Mouse (Mus musculus): Measurements from ENCODE around the gene Disp1. TPM values are rescaled to one million over a fixed set of nuclear protein-coding genes. Genes with fewer than 3 reads are reported as not detected.

Gene Disp1
- polyA plus RNA-seq, 1 experiment: 5.2 TPM

GRCm38 (mm10) chr1:183102153-183102552 lies 119.2 kb downstream of the Disp1 start:
- no peak for DNase-seq
- Histone ChIP-seq H3K27ac (ENCODE audit: insufficient read depth, low read length) (no peak overlapping the region), H3K4me3 (replicated peaks; ENCODE audit: insufficient read depth, low read depth, low read length) (no peak overlapping the region), H3K4me1 (ENCODE audit: control insufficient read depth, insufficient read depth, low read length) (no peaks in the 10 kb centered on the region; the same call in 1 of the 2 replicates), H3K27me3 (ENCODE audit: control insufficient read depth, insufficient read depth, low read length) (no peaks in the 10 kb centered on the region)
- WGBS: 75% methylated on average over 8 of the region's 8 CpGs
- no peak for TF ChIP-seq POLR2A (IDR thresholded peaks at IDR 0.05; ENCODE audit: borderline replicate concordance, insufficient read depth, low read length)
- no peak for TF ChIP-seq CTCF (IDR thresholded peaks at IDR 0.05; ENCODE audit: borderline replicate concordance, insufficient read depth, low read depth, low read length)

GRCm38 (mm10) chr1:183101371-183101770 lies 120.0 kb downstream of the Disp1 start:
- no peaks in the 10 kb centered on the region; the same call in 1 of the 2 replicates for H3K4me1 ChIP-seq (ENCODE audit: control insufficient read depth, insufficient read depth, low read length)
- DNase-seq: no peak
- WGBS: 69% methylated on average over 3 of the region's 3 CpGs
- H3K27ac ChIP-seq (ENCODE audit: insufficient read depth, low read length): no peak overlapping the region
- H3K27me3 ChIP-seq (ENCODE audit: control insufficient read depth, insufficient read depth, low read length): no peaks in the 10 kb centered on the region
- H3K4me3 ChIP-seq (replicated peaks; ENCODE audit: insufficient read depth, low read depth, low read length): no peak overlapping the region
- TF ChIP-seq POLR2A (IDR thresholded peaks at IDR 0.05; ENCODE audit: borderline replicate concordance, insufficient read depth, low read length): no peak
- no peak for TF ChIP-seq CTCF (IDR thresholded peaks at IDR 0.05; ENCODE audit: borderline replicate concordance, insufficient read depth, low read depth, low read length)

- H3K4me3 ChIP-seq (replicated peaks; ENCODE audit: insufficient read depth, low read depth, low read length): no peak overlapping the region
- no peak overlapping the region for H3K27ac ChIP-seq (ENCODE audit: insufficient read depth, low read length)
- no peak for TF ChIP-seq CTCF (IDR thresholded peaks at IDR 0.05; ENCODE audit: borderline replicate concordance, insufficient read depth, low read depth, low read length)
- H3K27me3 ChIP-seq (ENCODE audit: control insufficient read depth, insufficient read depth, low read length): no peaks in the 10 kb centered on the region
- H3K4me1 ChIP-seq (ENCODE audit: control insufficient read depth, insufficient read depth, low read length): no peaks in the 10 kb centered on the region; the same call in 1 of the 2 replicates
- WGBS: 84% methylated on average over 5 of the region's 5 CpGs
- DNase-seq: no peak
These were observed 121.1 kb downstream of the Disp1 start for GRCm38 (mm10) chr1:183100245-183100644.

DNA sequence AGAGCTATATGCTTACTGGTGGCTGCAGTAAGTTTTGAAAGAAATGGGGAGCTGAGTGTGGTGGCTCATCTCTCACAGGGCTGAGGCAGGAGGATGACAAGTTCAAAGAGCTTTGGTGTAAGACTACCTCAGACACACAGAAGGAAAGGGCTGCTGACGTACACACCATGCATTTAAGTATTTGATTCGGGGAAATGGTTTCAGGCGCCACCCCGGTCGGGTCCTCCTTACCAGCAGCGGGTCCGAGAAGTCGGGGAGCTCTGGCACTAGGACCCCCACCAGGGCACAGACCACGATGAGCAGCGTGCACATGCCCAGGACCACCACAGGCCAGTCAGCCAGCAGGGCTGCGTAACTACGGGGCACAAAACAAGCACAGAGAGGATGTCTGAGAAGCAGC lies 121.6 kb downstream of the Disp1 start:
- Histone ChIP-seq H3K4me3 (replicated peaks; ENCODE audit: insufficient read depth, low read depth, low read length) (no peak overlapping the region), H3K27ac (ENCODE audit: insufficient read depth, low read length) (no peak overlapping the region), H3K4me1 (ENCODE audit: control insufficient read depth, insufficient read depth, low read length) (no peaks in the 10 kb centered on the region; the same call in 1 of the 2 replicates), H3K27me3 (ENCODE audit: control insufficient read depth, insufficient read depth, low read length) (no peaks in the 10 kb centered on the region)
- TF ChIP-seq CTCF (IDR thresholded peaks at IDR 0.05; ENCODE audit: borderline replicate concordance, insufficient read depth, low read depth, low read length) (no peak), POLR2A (IDR thresholded peaks at IDR 0.05; ENCODE audit: borderline replicate concordance, insufficient read depth, low read length) (no peak)
- no peak for DNase-seq
- WGBS: 86% methylated on average over 12 of the region's 12 CpGs

DNA sequence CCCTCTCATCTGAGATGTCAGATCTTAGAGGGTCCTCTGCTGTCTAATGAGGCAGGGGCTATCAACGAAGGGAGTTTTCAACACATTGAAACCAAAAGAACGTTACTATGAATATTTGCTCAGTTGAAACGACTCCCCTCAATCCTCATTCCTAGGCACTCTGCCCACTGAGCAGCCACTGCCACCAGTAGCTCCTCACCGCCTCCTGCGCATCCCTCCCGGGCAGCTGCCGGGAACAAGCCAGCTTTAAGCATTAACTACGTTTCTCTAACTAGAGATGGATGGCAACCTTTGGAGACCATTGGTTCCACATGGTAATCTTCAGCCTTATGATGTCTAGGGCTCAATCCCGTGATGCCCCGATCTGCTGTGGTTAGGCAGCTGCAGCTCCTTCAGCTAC lies 123.7 kb downstream of the Disp1 start:
- Histone ChIP-seq H3K27me3 (ENCODE audit: control insufficient read depth, insufficient read depth, low read length) (no peaks in the 10 kb centered on the region), H3K4me3 (replicated peaks; ENCODE audit: insufficient read depth, low read depth, low read length) (no peak overlapping the region), H3K4me1 (ENCODE audit: control insufficient read depth, insufficient read depth, low read length) (no peaks in the 10 kb centered on the region; the same call in 1 of the 2 replicates), H3K27ac (ENCODE audit: insufficient read depth, low read length) (no peak overlapping the region)
- TF ChIP-seq CTCF (IDR thresholded peaks at IDR 0.05; ENCODE audit: borderline replicate concordance, insufficient read depth, low read depth, low read length) (no peak), POLR2A (IDR thresholded peaks at IDR 0.05; ENCODE audit: borderline replicate concordance, insufficient read depth, low read length) (no peak)
- 73% methylated on average over 10 of the region's 10 CpGs for WGBS
- DNase-seq: no peak

- no peak for TF ChIP-seq CTCF (IDR thresholded peaks at IDR 0.05; ENCODE audit: borderline replicate concordance, insufficient read depth, low read depth, low read length)
- no peak for TF ChIP-seq POLR2A (IDR thresholded peaks at IDR 0.05; ENCODE audit: borderline replicate concordance, insufficient read depth, low read length)
These were observed 125.8 kb downstream of the Disp1 start for GRCm38 (mm10) chr1:183095454-183096088.

DNA sequence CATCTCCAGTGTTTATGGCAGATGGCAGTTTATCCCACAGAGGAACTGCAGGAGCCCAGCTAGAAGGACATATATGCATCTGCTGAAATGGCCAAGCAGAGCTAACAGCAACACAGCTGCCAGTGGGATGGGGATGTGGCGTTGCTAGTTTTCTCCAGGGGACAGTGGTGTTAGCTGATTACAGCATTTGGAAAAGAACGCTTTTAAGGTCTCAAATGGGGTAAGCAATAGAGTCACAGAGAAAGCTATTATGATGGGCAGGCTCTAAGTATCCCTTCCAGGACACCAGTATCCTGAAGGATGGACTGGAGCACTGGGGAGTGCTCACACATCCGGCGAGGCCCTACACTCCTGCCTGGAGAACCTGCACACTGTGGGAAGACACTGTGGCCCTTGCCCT lies 129.0 kb downstream of the Disp1 start:
- H3K27me3 ChIP-seq (ENCODE audit: control insufficient read depth, insufficient read depth, low read length): no peaks in the 10 kb centered on the region
- H3K4me1 ChIP-seq (ENCODE audit: control insufficient read depth, insufficient read depth, low read length): no peaks in the 10 kb centered on the region
- no peak for TF ChIP-seq POLR2A (IDR thresholded peaks at IDR 0.05; ENCODE audit: borderline replicate concordance, insufficient read depth, low read length)
- TF ChIP-seq CTCF (IDR thresholded peaks at IDR 0.05; ENCODE audit: borderline replicate concordance, insufficient read depth, low read depth, low read length): no peak
- H3K27ac ChIP-seq (ENCODE audit: insufficient read depth, low read length): no peak overlapping the region
- no peak for DNase-seq
- WGBS: 77% methylated on average over 4 of the region's 4 CpGs
- H3K4me3 ChIP-seq (replicated peaks; ENCODE audit: insufficient read depth, low read depth, low read length): no peak overlapping the region

More at GRCm38 (mm10) chr1:183095454-183096088, 125.8 kb downstream of the Disp1 start:
- Histone ChIP-seq H3K27me3 (ENCODE audit: control insufficient read depth, insufficient read depth, low read length) (no peaks in the 10 kb centered on the region), H3K27ac (ENCODE audit: insufficient read depth, low read length) (no peak overlapping the region), H3K4me3 (replicated peaks; ENCODE audit: insufficient read depth, low read depth, low read length) (no peak overlapping the region), H3K4me1 (ENCODE audit: control insufficient read depth, insufficient read depth, low read length) (no peaks in the 10 kb centered on the region; the same call in 1 of the 2 replicates)
- 55% methylated on average over 8 of the region's 8 CpGs for WGBS
- no peak for DNase-seq

- DNase-seq: no peak
- 96% methylated on average over 7 of the region's 7 CpGs for WGBS
- H3K27ac ChIP-seq (ENCODE audit: insufficient read depth, low read length): no peak overlapping the region
- H3K4me3 ChIP-seq (replicated peaks; ENCODE audit: insufficient read depth, low read depth, low read length): no peak overlapping the region
- TF ChIP-seq CTCF (IDR thresholded peaks at IDR 0.05; ENCODE audit: borderline replicate concordance, insufficient read depth, low read depth, low read length) (no peak), POLR2A (IDR thresholded peaks at IDR 0.05; ENCODE audit: borderline replicate concordance, insufficient read depth, low read length) (no peak)
- no peaks in the 10 kb centered on the region for H3K4me1 ChIP-seq (ENCODE audit: control insufficient read depth, insufficient read depth, low read length)
- no peaks in the 10 kb centered on the region for H3K27me3 ChIP-seq (ENCODE audit: control insufficient read depth, insufficient read depth, low read length)
These were observed 130.1 kb downstream of the Disp1 start for GRCm38 (mm10) chr1:183091203-183091602.
